Mouse (Mus musculus): Measurements from ENCODE around the gene Palm2. TPM values are rescaled to one million over a fixed set of nuclear protein-coding genes. Genes with fewer than 3 reads are reported as not detected.

Palm2 gene
- total and polyA plus RNA-seq, 3 experiments, result not detected

DNA sequence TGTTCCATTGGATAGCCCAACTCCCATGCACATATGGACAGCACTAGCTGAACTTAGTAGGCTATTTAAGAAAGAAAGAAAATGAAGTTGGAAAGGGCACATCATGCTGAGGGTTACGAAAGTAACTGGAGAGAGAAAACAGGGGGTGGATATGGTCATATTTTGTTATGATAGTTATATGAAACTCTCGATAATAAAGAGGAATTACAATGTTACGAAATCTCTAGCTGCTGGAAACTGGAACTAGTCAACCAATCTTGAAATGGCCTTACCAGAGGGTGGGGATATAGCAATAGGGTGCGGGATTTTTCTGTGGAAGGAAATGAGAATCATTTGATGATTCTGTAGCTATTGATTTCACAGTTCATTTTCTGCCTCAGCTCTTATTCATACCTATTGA lies 180.6 kb downstream of the Palm2 start:
- Histone ChIP-seq H3K9me3 (replicated peaks; ENCODE audit: insufficient read depth, low read length) (no peaks in the 10 kb centered on the region), H3K4me3 (ENCODE audit: control insufficient read depth in 1 of 2, insufficient read depth in 1 of 2, low read depth in 2 of 2, low read length in 2 of 2) (no peak overlapping the region)

DNA sequence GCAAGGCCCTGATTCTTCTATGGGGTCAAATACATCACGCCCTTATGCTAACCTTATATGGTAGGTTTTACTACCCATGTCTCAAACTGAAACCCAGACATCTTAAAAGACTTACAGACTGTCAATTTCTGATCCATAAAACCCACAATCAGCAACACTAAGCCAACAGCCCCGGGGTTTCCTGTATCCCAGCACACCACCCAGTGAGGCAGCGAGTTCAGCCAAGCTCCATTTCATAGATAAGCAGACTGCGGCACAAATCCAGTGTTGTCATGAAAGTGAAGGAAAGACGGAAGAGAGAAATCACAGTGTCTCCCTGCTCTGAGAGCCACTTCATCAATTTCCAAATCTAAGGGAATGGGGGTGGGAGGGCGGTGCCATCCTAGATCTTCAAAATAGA lies 184.7 kb downstream of the Palm2 start:
- Histone ChIP-seq H3K4me3 (ENCODE audit: control insufficient read depth in 1 of 2, insufficient read depth in 1 of 2, low read depth in 2 of 2, low read length in 2 of 2) (no peak overlapping the region), H3K36me3 (ENCODE audit: control insufficient read depth in 1 of 2, insufficient read depth in 2 of 2, low read length in 2 of 2) (no peaks in the 10 kb centered on the region), H3K9ac (ENCODE audit: control insufficient read depth, low read depth, low read length, poor library complexity, severe bottlenecking) (no peak overlapping the region), H3K9me3 (replicated peaks; ENCODE audit: insufficient read depth, low read length) (no peaks in the 10 kb centered on the region), H3K4me1 (ENCODE audit: control insufficient read depth in 1 of 2, insufficient read depth in 2 of 2, low read length in 2 of 2) (no peaks in the 10 kb centered on the region), H3K27ac (ENCODE audit: control insufficient read depth, low read depth, low read length) (no peak overlapping the region), H3K79me2 (ENCODE audit: control insufficient read depth, insufficient read depth, low read length, poor library complexity) (no peaks in the 10 kb centered on the region), H3K27me3 (ENCODE audit: control insufficient read depth in 1 of 2, insufficient read depth in 2 of 2, low read length in 2 of 2) (peaks cover 0 to 3% of the 10 kb centered on the region in 2 experiments; a peak in 2 of 4 replicates)
- no peak for DNase-seq (ENCODE audit: low read depth, low spot score)
- no peak for TF ChIP-seq E2F4 (IDR thresholded peaks at IDR 0.05; ENCODE audit: borderline replicate concordance, low read depth, low read length)

More for the DNA sequence above, 180.6 kb downstream of the Palm2 start:
- TF ChIP-seq JUND (IDR thresholded peaks at IDR 0.05; ENCODE audit: low read depth, low read length), result no peak
- no peak for TF ChIP-seq USF1 (IDR thresholded peaks at IDR 0.05; ENCODE audit: low read depth, low read length)
- no peak for TF ChIP-seq MYC (IDR thresholded peaks at IDR 0.05; ENCODE audit: low read depth, low read length)
- no peak for TF ChIP-seq HCFC1 (IDR thresholded peaks at IDR 0.05; ENCODE audit: low read depth, low read length)
- TF ChIP-seq POLR2AphosphoS5 (IDR thresholded peaks at IDR 0.05; ENCODE audit: borderline replicate concordance, low read depth, low read length), result no peak
- no peak for TF ChIP-seq E2F4 (IDR thresholded peaks at IDR 0.05; ENCODE audit: borderline replicate concordance, low read depth, low read length)
- no peak for TF ChIP-seq NELFE (IDR thresholded peaks at IDR 0.05; ENCODE audit: low read depth, low read length)
- TF ChIP-seq TBP (IDR thresholded peaks at IDR 0.05; ENCODE audit: low read depth, low read length), result no peak
- no peak for TF ChIP-seq TAL1 (IDR thresholded peaks at IDR 0.05; ENCODE audit: low read length)
- no peak for TF ChIP-seq ELF1 (IDR thresholded peaks at IDR 0.05; ENCODE audit: low read depth, low read length)
- DNase-seq (ENCODE audit: low read depth, low spot score), result no peak
- Histone ChIP-seq H3K36me3 (ENCODE audit: control insufficient read depth in 1 of 2, insufficient read depth in 2 of 2, low read length in 2 of 2) (no peaks in the 10 kb centered on the region), H3K27me3 (ENCODE audit: control insufficient read depth in 1 of 2, insufficient read depth in 2 of 2, low read length in 2 of 2) (no peaks in the 10 kb centered on the region), H3K27ac (ENCODE audit: control insufficient read depth, low read depth, low read length) (no peak overlapping the region), H3K9ac (ENCODE audit: control insufficient read depth, low read depth, low read length, poor library complexity, severe bottlenecking) (no peak overlapping the region), H3K79me2 (ENCODE audit: control insufficient read depth, insufficient read depth, low read length, poor library complexity) (no peaks in the 10 kb centered on the region), H3K4me1 (ENCODE audit: control insufficient read depth in 1 of 2, insufficient read depth in 2 of 2, low read length in 2 of 2) (no peaks in the 10 kb centered on the region)

DNA sequence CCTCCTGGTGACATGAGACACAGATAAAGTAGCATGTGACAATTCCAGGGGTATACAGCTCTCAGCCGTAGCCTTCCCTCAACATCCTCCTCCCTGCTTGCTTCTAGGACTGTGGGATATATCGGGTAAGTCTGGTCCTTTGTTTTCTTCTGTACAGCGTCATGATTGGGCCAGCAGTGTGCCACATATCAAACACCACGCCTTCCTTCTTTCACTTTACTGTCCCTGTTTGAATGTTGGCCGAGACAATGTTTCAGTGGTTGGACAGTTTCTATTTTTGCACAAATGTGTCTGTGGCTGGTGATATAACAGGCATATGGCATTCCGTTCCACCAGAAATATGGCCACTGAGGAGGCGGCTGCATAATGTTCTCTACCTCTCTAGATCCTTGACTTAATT lies 188.8 kb downstream of the Palm2 start:
- Histone ChIP-seq H3K4me3 (ENCODE audit: control insufficient read depth in 1 of 2, insufficient read depth in 1 of 2, low read depth in 2 of 2, low read length in 2 of 2) (no peak overlapping the region), H3K9ac (ENCODE audit: control insufficient read depth, low read depth, low read length, poor library complexity, severe bottlenecking) (no peak overlapping the region), H3K4me1 (ENCODE audit: control insufficient read depth in 1 of 2, insufficient read depth in 2 of 2, low read length in 2 of 2) (no peaks in the 10 kb centered on the region), H3K9me3 (replicated peaks; ENCODE audit: insufficient read depth, low read length) (no peaks in the 10 kb centered on the region), H3K27ac (ENCODE audit: control insufficient read depth, low read depth, low read length) (no peak overlapping the region), H3K36me3 (ENCODE audit: control insufficient read depth in 1 of 2, insufficient read depth in 2 of 2, low read length in 2 of 2) (no peaks in the 10 kb centered on the region), H3K27me3 (ENCODE audit: control insufficient read depth in 1 of 2, insufficient read depth in 2 of 2, low read length in 2 of 2) (peaks cover 0 to 3% of the 10 kb centered on the region in 2 experiments; a peak in 2 of 4 replicates), H3K79me2 (ENCODE audit: control insufficient read depth, insufficient read depth, low read length, poor library complexity) (no peaks in the 10 kb centered on the region)
- no peak for DNase-seq (ENCODE audit: low read depth, low spot score)
- no peak for TF ChIP-seq CHD2 (IDR thresholded peaks at IDR 0.05; ENCODE audit: low read length)
- TF ChIP-seq ZNF384 (IDR thresholded peaks at IDR 0.05; ENCODE audit: low read depth, low read length), result no peak
- no peak for TF ChIP-seq MYC (IDR thresholded peaks at IDR 0.05; ENCODE audit: low read depth, low read length)
- TF ChIP-seq CHD1 (IDR thresholded peaks at IDR 0.05; ENCODE audit: low read depth, low read length), result no peak
- no peak for TF ChIP-seq RCOR1 (IDR thresholded peaks at IDR 0.05; ENCODE audit: low read depth, low read length)
- TF ChIP-seq CTCF (IDR thresholded peaks at IDR 0.05 in 2 of 3, conservative IDR thresholded peaks at IDR 0.05 in 1 of 3; ENCODE audit: control insufficient read depth in 1 of 3, insufficient read depth in 1 of 3, low read depth in 2 of 3, low read length in 3 of 3, poor library complexity in 1 of 3, severe bottlenecking in 1 of 3), result no peak
- TF ChIP-seq UBTF (IDR thresholded peaks at IDR 0.05; ENCODE audit: borderline replicate concordance, insufficient read depth, low read depth, low read length), result no peak
- TF ChIP-seq HCFC1 (IDR thresholded peaks at IDR 0.05; ENCODE audit: low read depth, low read length), result no peak
- no peak for TF ChIP-seq ELF1 (IDR thresholded peaks at IDR 0.05; ENCODE audit: low read depth, low read length)
- TF ChIP-seq MEF2A (IDR thresholded peaks at IDR 0.05; ENCODE audit: extremely low read depth, insufficient replicate concordance, low read depth, low read length, poor library complexity, severe bottlenecking), result no peak
- no peak for TF ChIP-seq E2F4 (IDR thresholded peaks at IDR 0.05; ENCODE audit: borderline replicate concordance, low read depth, low read length)
- TF ChIP-seq MYB (IDR thresholded peaks at IDR 0.05; ENCODE audit: low read depth, low read length), result no peak
- TF ChIP-seq JUND (IDR thresholded peaks at IDR 0.05; ENCODE audit: low read depth, low read length), result no peak
- TF ChIP-seq TCF12 (IDR thresholded peaks at IDR 0.05; ENCODE audit: low read depth, low read length), result no peak
- TF ChIP-seq POLR2AphosphoS2 (IDR thresholded peaks at IDR 0.05; ENCODE audit: low read length), result no peak
- TF ChIP-seq RAD21 (IDR thresholded peaks at IDR 0.05; ENCODE audit: low read depth, low read length), result no peak
- no peak for TF ChIP-seq TAL1 (IDR thresholded peaks at IDR 0.05; ENCODE audit: low read length)
- TF ChIP-seq ETS1 (IDR thresholded peaks at IDR 0.05; ENCODE audit: low read depth, low read length), result no peak

All from MEL (cell line).